Mouse (Mus musculus) C2C12 (cell line): ENCODE results near the gene Kmt2e. TPM values are rescaled to one million over a fixed set of nuclear protein-coding genes. Genes with fewer than 3 reads are reported as not detected.

Source experiments
- H3K27me3 ChIP-seq: one replicate; pipeline ENCODE4 v1.6.1; 2011; ENCODE audit not compliant: control insufficient read depth, insufficient read depth, insufficient read length
- H3K36me3 ChIP-seq: one replicate; pipeline ENCODE4 v1.6.1; 2011; ENCODE audit not compliant: control insufficient read depth, insufficient read depth
- H3K4me3 ChIP-seq: one replicate; pipeline ENCODE4 v1.5.1; 2011; ENCODE audit warnings: mild to moderate bottlenecking, control low read depth; ENCODE audit not compliant: poor library complexity, insufficient read depth, severe bottlenecking
- H3K79me2 ChIP-seq: one replicate; pipeline ENCODE4 v1.6.1; 2011; ENCODE audit not compliant: control insufficient read depth, insufficient read depth
- H3K79me3 ChIP-seq: one replicate; pipeline ENCODE4 v1.6.1; 2011; ENCODE audit warnings: low read depth, control low read depth
- H3ac ChIP-seq: one replicate; pipeline ENCODE3; 2011; ENCODE audit warnings: low read depth; ENCODE audit not compliant: control insufficient read depth, insufficient read length
- CEBPB ChIP-seq: IDR thresholded peaks from one replicate; pipeline ENCODE4 v1.6.1; 2011; ENCODE audit warnings: low read depth, mild to moderate bottlenecking, control low read depth, moderate library complexity
- CTCF ChIP-seq: IDR thresholded peaks from one replicate; pipeline ENCODE4 v1.5.1; 2011; ENCODE audit not compliant: control insufficient read depth, insufficient read depth, insufficient read length
- FOSL1 ChIP-seq: IDR thresholded peaks from one replicate; pipeline ENCODE4 v1.8.0; 2011; ENCODE audit warnings: mild to moderate bottlenecking, low read length; ENCODE audit not compliant: poor library complexity, insufficient read depth, severe bottlenecking
- MAX ChIP-seq: IDR thresholded peaks from one replicate; pipeline ENCODE4 v1.6.1; 2011; ENCODE audit warnings: mild to moderate bottlenecking, control low read depth
- MYOD1 ChIP-seq: IDR thresholded peaks from one replicate; pipeline ENCODE4 v1.6.1; 2011; ENCODE audit warnings: low read depth; ENCODE audit not compliant: control insufficient read depth, insufficient read length
- MYOG ChIP-seq: IDR thresholded peaks from one replicate; pipeline ENCODE4 v1.6.1; 2011; ENCODE audit not compliant: control insufficient read depth, insufficient read length; ENCODE audit errors: extremely low read depth
- USF1 ChIP-seq: IDR thresholded peaks from one replicate; pipeline ENCODE4 v1.6.1; 2011; ENCODE audit warnings: low read depth, mild to moderate bottlenecking, control low read depth, moderate library complexity
- polyA plus RNA-seq: library from polyadenylated mRNA; unstranded; fragments of >200 nt; fragmentation: generic; extraction: Trizol; gene quantifications from one replicate; pipeline ENCODE4 v1.2.1, GENCODE M21; 2012; ENCODE audit warnings: missing spikeins

The Kmt2e gene
- polyA plus RNA-seq, 1 experiment = 8.0 TPM

DNA sequence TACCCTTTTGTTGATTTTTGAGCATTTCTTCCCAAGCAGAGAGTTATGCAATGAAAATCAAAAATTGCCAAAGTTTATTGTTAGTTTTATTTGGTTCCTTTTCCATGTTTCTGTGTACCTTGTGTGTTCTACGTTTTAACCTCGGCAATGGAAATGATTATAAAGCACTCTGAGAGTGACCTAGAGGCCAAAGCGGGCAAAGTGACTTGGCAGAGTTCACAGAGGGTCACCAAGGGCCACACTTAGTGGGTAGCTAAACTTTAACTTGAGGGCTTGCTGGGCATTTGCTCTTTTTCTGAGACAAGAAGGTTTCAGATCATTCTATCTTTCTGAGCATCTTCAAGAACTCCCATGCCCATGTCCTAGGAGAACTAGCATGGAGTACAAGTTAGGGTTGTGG is 37.5 kb upstream of the Kmt2e start:
- Histone ChIP-seq H3K36me3 (peaks cover 13% of the 10 kb centered on the region), H3K4me3 (no peak overlapping the region), H3K79me3 (no peaks in the 10 kb centered on the region), H3K79me2 (no peaks in the 10 kb centered on the region), H3ac (no peak overlapping the region), H3K27me3 (no peaks in the 10 kb centered on the region)
- no peak for TF ChIP-seq MYOD1

DNA sequence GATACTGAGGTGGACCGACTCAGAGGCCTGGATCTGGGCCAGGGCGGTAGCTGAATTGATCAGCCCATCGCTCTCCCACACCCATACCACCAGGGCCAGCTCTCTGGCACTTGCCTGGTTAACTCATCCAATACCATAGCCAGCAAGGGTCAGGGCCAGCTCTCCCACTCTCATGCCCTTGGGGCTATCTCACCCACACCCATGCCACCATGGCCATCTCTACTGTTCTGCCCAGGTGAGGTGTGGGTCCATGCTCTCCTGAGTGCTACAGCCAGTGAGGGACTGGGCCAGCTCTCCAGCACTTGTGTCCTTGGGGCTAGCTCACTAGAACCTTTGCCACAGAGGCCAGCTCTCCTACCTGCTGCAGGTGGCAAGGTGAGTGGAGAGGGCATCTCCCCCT is 34.1 kb upstream of the Kmt2e start:
- no peak overlapping the region for H3K4me3 ChIP-seq
- no peaks in the 10 kb centered on the region for H3K27me3 ChIP-seq
- no peaks in the 10 kb centered on the region for H3K79me2 ChIP-seq
- no peaks in the 10 kb centered on the region for H3K79me3 ChIP-seq
- H3K36me3 ChIP-seq = peaks cover 13% of the 10 kb centered on the region
- TF ChIP-seq FOSL1 (no peak), CTCF (no peak), MYOG (no peak), CEBPB (no peak), USF1 (no peak), MAX (no peak)
- H3ac ChIP-seq = no peak overlapping the region

DNA sequence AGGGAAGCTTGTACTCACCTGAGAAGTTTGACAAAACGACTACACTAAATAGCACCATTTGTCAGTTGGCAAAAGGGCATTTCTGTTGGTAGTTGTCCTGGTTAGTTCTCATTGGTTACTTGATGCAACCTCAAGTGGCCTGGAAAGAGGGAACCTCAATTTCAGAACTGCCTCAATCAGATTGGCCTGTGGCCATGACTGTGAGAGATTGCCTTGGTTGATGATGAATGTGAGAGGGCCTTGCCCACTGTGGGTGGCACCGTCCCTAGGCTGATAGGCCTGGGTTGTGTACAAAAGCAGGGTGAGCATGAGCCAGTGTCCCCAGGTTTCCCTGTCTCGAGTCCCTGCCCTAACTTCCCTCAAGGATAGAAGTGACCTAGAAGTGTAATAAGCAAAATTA is 33.4 kb upstream of the Kmt2e start:
- H3K79me3 ChIP-seq = no peaks in the 10 kb centered on the region
- no peaks in the 10 kb centered on the region for H3K79me2 ChIP-seq
- TF ChIP-seq MYOD1 = no peak
- TF ChIP-seq CEBPB = no peak
- no peak for TF ChIP-seq MAX
- TF ChIP-seq USF1 = no peak
- TF ChIP-seq FOSL1 = no peak
- TF ChIP-seq MYOG = no peak
- no peak for TF ChIP-seq CTCF
- H3K27me3 ChIP-seq = no peaks in the 10 kb centered on the region
- H3K36me3 ChIP-seq = peaks cover 13% of the 10 kb centered on the region
- H3K4me3 ChIP-seq = no peak overlapping the region
- H3ac ChIP-seq = no peak overlapping the region

- TF ChIP-seq USF1 (no peak), MYOD1 (no peak), CTCF (no peak), CEBPB (no peak), MAX (no peak), MYOG (no peak), FOSL1 (no peak)
- Histone ChIP-seq H3ac (no peak overlapping the region), H3K4me3 (no peak overlapping the region), H3K79me3 (no peaks in the 10 kb centered on the region), H3K79me2 (no peaks in the 10 kb centered on the region), H3K36me3 (peaks cover 13% of the 10 kb centered on the region), H3K27me3 (no peaks in the 10 kb centered on the region)
These were observed 32.9 kb upstream of the Kmt2e start for GRCm38 (mm10) chr5:23401368-23401767.

DNA sequence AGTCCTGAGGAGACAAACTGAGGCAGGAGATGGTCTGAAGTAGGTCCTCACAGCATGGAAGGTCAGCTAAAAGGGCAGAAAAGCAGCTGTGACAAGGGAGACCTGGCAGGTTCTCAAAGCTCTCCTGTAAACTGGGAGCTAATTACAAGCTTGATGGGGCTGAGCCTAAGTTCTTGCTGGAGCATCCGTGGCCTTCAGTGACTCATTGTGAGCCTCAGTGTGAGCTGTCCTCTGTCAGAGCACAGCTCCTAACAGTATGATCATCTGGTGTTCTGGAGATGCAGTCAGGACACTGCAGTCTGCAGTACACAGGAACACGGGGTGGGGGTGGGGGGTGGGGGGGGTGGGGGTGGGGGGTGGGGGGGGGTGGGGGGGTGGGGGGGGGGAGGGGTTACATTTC is 32.2 kb upstream of the Kmt2e start:
- Histone ChIP-seq H3K27me3 (no peaks in the 10 kb centered on the region), H3K36me3 (peaks cover 13% of the 10 kb centered on the region), H3K79me2 (peaks cover 2% of the 10 kb centered on the region), H3K79me3 (no peaks in the 10 kb centered on the region), H3ac (no peak overlapping the region), H3K4me3 (no peak overlapping the region)
- TF ChIP-seq MYOD1 (no peak), USF1 (no peak), CEBPB (no peak), MAX (no peak), CTCF (no peak), MYOG (no peak)

GRCm38 (mm10) chr5:23403161-23403560 is 31.1 kb upstream of the Kmt2e start:
- Histone ChIP-seq H3ac (no peak overlapping the region), H3K36me3 (peaks cover 13% of the 10 kb centered on the region), H3K27me3 (no peaks in the 10 kb centered on the region), H3K4me3 (no peak overlapping the region), H3K79me2 (peaks cover 6% of the 10 kb centered on the region), H3K79me3 (no peaks in the 10 kb centered on the region)
- TF ChIP-seq CEBPB (no peak), FOSL1 (no peak), MAX (no peak), MYOD1 (no peak), USF1 (no peak), MYOG (no peak), CTCF (no peak)
